Comparison of ENCODE assay signal across 21 mouse cellular contexts in the genomic region with DNA sequence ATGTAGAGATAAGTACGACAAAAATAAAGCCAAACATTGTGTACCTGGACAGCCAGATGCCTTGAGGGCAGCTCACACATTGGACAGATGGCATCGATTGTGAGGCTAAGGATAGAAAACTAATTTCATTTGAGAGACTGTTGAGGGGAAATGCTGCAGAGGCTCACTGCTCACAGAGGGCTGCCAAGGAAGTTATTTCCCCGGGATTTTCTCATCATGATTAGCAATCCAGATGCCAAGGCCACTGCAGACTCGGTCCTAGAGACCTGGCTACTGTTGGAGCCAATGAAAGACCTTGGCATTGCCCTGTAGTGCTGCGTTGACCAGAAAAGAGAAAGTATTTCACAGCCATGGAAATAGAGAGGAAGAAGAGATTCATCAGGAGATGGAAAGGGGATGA.
DNase-seq lines count a peak whose midpoint lies in the region; ATAC-seq and TF ChIP-seq lines count a peak whose summit lies in the region.
"Had no signal": no experiment of that assay in that cellular context is flagged by ENCODE, and none has a peak within 500 bp of the region (broad histone marks: within the 10 kb centered on the region; RNA-seq: fewer than 3 reads in every experiment).

No protein-coding gene starts in this region.

- intact Hi-C loops in heart, postnatal 10 days (cut with DNase I), result no loop called here

- no peak overlapping the region for H3K9ac ChIP-seq in midbrain, postnatal 0 days (replicated peaks; ENCODE audit: low read length, poor library complexity, severe bottlenecking)
- H3K9ac ChIP-seq in midbrain, embryonic 13.5 days (replicated peaks), result no peak overlapping the region
- H3K9ac ChIP-seq: embryonic facial prominence, embryonic 12.5 days; forebrain, embryonic 13.5 days; hindbrain, embryonic 15.5 days; stomach, embryonic 15.5 days had no signal

- no peaks in the 10 kb centered on the region for H3K4me1 ChIP-seq in midbrain, postnatal 0 days (ENCODE audit: insufficient read depth, low read length)
- no peaks in the 10 kb centered on the region for H3K4me1 ChIP-seq in midbrain, embryonic 13.5 days (replicated peaks)
- H3K4me1 ChIP-seq: embryonic facial prominence, embryonic 12.5 days; forebrain, embryonic 13.5 days; hindbrain, embryonic 15.5 days; stomach, embryonic 15.5 days had no signal

- no peaks in the 10 kb centered on the region for H3K27me3 ChIP-seq in midbrain, postnatal 0 days (ENCODE audit: insufficient read depth, low read length)
- H3K27me3 ChIP-seq in midbrain, embryonic 13.5 days, result no peaks in the 10 kb centered on the region
- H3K27me3 ChIP-seq: embryonic facial prominence, embryonic 12.5 days; forebrain, embryonic 13.5 days; hindbrain, embryonic 15.5 days; stomach, embryonic 15.5 days had no signal

- H3K4me2 ChIP-seq in midbrain, postnatal 0 days (ENCODE audit: low read depth, low read length, poor library complexity, severe bottlenecking), result no peak overlapping the region
- no peak overlapping the region for H3K4me2 ChIP-seq in midbrain, embryonic 13.5 days (replicated peaks)
- H3K4me2 ChIP-seq: embryonic facial prominence, embryonic 12.5 days; forebrain, embryonic 13.5 days; hindbrain, embryonic 15.5 days; stomach, embryonic 15.5 days had no signal

- no peak overlapping the region for H3K4me3 ChIP-seq in midbrain, postnatal 0 days (ENCODE audit: low read depth, low read length)
- no peak overlapping the region for H3K4me3 ChIP-seq in midbrain, embryonic 13.5 days (replicated peaks)
- H3K4me3 ChIP-seq: embryonic facial prominence, embryonic 12.5 days; erythroblast, embryonic 14.5 days; forebrain, embryonic 13.5 days; heart, adult 2 months; hindbrain, embryonic 15.5 days; stomach, embryonic 15.5 days had no signal

- WGBS in midbrain, postnatal 0 days, result 73% methylated on average over 5 of the region's 5 CpGs
- 83% methylated on average over 5 of the region's 5 CpGs for WGBS in midbrain, embryonic 13.5 days

- no peaks in the 10 kb centered on the region for H3K9me3 ChIP-seq in midbrain, postnatal 0 days (ENCODE audit: low read length)
- H3K9me3 ChIP-seq in midbrain, embryonic 13.5 days, result 0 out of 2 replicates have a peak, but pooled peaks cover 10% of the 10 kb centered on the region
- H3K9me3 ChIP-seq: hindbrain, embryonic 15.5 days; stomach, embryonic 15.5 days had no signal

- TF ChIP-seq CTCF in midbrain, postnatal 0 days (IDR thresholded peaks at IDR 0.05), result no peak

- ATAC-seq in midbrain, postnatal 0 days (ENCODE audit: low FRiP score), result no peak
- no peak for ATAC-seq in midbrain, embryonic 13.5 days
- ATAC-seq: forebrain, embryonic 13.5 days; intestine, embryonic 16.5 days; midbrain, embryonic 16.5 days had no signal

- DNase-seq in heart, adult 11 months, result peak; percentile 51
- no peak for DNase-seq in heart, postnatal 10 days
- DNase-seq in midbrain, postnatal 0 days (ENCODE audit: low spot score), result peak; percentile 14
- peak; percentile 39 for DNase-seq in adrenal gland, postnatal 25 days
- peak; percentile 3 for DNase-seq in telencephalon, adult 2 months (ENCODE audit: low read depth, low spot score)
- DNase-seq in embryo, embryonic 10.5 days (ENCODE audit: low spot score), result no peak
- DNase-seq: B cell, adult 2 months; gastrocnemius, postnatal 10 days; heart, adult 2 months; liver; lung, adult 18-20 months; lung, postnatal 14 days; retina, postnatal 1 day had no signal

- H3K36me3 ChIP-seq in midbrain, postnatal 0 days (ENCODE audit: insufficient read depth, low read length), result no peaks in the 10 kb centered on the region
- H3K36me3 ChIP-seq in midbrain, embryonic 13.5 days, result no peaks in the 10 kb centered on the region
- H3K36me3 ChIP-seq: embryonic facial prominence, embryonic 12.5 days; hindbrain, embryonic 15.5 days; stomach, embryonic 15.5 days had no signal

- no peak overlapping the region for H3K27ac ChIP-seq in midbrain, postnatal 0 days (ENCODE audit: low read depth, low read length)
- no peak overlapping the region for H3K27ac ChIP-seq in midbrain, embryonic 13.5 days
- H3K27ac ChIP-seq: embryonic facial prominence, embryonic 12.5 days; forebrain, embryonic 13.5 days; heart, adult 2 months; hindbrain, embryonic 15.5 days; stomach, embryonic 15.5 days had no signal

Comparison
In these comparisons a context has a peak if more than half of its experiments do, and no peak if none do; other contexts are left out.
1. DNase-seq: peak in heart, adult 11 months (single experiment), midbrain, postnatal 0 days (single experiment), adrenal gland, postnatal 25 days (single experiment) and telencephalon, adult 2 months (single experiment); none in heart, postnatal 10 days (0 of 2) and embryo, embryonic 10.5 days (single experiment).